Mouse (Mus musculus) left cerebral cortex, postnatal 4 days (tissue): ENCODE measurements around the gene Bag3. TPM values are rescaled to one million over a fixed set of nuclear protein-coding genes. Genes with fewer than 3 reads are reported as not detected.
"Not testable (repeated sequence)": the region's sequence is repeated elsewhere in the genome, so short reads cannot be mapped to it uniquely, and the experiment has no call there.

Experiments used
- DNase-seq: peaks from one replicate; pipeline ENCODE4 v3.0.0-alpha.2; 2022
- intact Hi-C: fragments of 180-260 bp; cut with DNase I; formaldehyde crosslinking; loops from one replicate; pipeline ENCODE4 v1.15.1; 2025
- total RNA-seq, 2 experiments: library from RNA; stranded (reverse); gene quantifications; 2 replicates each; pipeline ENCODE4 v1.2.3; 2021

Bag3 gene
- total RNA-seq, 2 experiments from 2014 or later: 3.8 to 4.4 TPM

DNA sequence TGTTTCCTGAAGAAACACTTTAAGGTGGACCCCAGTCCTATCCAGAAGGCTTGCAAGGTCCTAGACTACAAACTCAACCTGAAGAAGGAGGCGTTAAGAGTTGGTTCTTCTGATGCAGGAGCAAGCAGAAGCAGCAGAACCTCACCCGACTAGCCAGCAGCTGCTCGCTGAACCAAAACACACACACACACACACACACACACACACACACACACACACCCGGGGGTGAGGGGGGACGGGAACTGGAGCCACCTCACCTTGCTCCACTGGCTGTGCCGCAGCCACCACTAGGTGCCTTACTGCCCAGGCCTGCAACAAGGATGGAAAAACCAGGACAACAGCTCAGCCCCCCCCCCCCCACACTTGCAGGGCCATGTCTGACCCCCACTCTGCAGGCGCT lies 42.9 kb downstream of the Bag3 start:
- no peak for DNase-seq
- intact Hi-C loops: no loop called here

DNA sequence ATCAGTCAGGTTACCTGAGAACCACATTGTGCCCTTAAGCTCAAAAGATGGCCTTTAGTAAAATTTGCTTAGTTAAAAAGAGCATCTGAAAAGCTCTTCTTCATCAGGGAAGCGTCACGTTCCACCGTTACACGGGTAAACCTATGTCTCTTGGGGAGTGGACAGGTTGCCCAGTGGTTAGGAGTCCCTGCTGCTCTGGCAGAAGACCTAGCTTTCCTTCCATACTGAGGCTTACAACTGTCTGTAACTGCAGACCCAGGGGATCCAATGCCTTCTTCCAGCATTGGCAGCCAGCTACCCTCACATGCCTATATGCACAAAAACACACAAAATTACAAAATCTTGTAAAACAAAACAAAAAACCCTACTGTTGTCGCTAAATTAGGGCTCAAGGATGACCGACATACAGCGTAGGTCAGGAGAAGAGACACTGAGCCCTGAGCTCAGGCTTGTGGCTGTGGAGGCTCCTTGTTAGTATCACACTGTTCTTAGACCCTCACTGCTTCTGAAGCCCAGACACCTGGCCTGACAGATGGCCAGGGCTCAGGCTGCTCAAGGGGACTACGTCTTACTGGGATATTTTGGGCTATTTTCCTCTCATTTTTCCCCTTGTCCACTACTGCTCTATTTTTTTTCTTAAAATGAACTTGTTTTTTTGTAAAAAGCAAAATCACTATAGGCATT lies 44.3 kb downstream of the Bag3 start:
- intact Hi-C loops: no loop called here
- peak; percentile 36 for DNase-seq

DNA sequence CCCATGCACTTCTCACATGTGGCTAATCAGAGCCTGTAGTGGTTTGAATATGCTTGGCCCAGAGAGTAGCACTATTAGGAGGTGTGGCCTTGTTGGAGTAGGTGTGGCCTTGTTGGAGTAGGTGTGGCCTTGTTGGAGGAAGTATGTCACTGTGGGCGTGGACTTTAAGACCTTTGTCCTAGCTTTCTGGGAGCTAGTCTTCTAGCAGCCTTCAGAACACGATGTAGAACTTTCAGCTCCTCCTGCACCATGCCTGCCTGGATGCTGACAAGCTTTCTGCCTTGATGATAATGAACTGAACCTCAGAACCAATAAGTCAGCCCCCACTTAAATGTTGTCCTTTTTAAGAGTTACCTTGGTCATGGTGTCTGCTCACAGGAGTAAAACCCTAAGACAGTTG lies 46.0 kb downstream of the Bag3 start:
- DNase-seq, intact Hi-C loops: not testable (repeated sequence)

DNA sequence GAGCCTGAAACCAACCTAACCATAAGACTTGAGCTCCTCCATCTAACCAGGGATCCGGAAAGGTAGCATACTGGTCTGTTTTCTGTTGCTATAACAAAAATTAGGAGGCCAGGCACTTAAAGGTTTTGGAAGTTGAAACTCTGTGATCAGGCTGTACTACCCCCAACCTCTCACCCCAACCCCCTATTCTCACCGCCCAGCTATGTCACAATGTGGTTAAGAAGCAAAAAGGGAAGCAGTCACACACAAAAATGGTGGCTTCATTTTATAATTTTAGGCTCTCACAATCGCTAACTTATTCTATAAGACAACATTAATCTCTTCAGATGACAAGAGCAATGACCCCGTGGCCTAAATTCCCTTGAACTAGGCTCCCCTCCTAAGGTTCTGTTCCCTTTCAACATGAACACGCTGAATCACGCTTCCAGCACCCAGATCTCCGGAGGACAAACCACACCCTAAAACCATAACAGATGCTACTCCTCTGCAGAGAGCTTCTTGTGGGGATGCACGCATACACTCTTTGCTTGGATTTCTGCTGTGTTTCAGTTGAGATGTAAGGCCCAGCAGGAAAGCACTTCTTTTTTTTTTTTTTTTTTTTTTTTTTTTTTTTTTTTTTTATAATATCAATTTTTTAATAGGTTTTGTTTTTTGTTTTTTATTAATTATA lies 46.7 kb downstream of the Bag3 start:
- no peak for DNase-seq
- intact Hi-C loops: no loop called here

DNA sequence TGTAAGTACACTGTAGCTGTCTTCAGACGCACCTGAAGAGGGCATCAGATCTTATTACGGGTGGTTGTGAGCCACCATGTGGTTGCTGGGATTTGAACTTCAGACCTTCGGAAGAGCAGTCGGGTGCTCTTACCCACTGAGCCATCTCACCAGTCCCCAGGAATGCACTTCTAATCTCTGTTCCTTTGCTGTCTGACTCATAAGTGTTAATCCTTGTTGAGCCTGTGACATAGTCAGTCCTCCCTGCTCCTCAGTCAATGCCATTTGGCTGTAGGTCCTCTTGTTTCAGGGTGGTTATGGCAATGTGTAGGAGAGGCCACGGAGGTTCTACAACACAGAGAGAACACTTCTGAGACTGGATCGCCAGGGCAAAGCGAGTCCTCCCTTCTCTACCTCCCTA lies 47.2 kb downstream of the Bag3 start:
- DNase-seq, intact Hi-C loops: not testable (repeated sequence)

DNA sequence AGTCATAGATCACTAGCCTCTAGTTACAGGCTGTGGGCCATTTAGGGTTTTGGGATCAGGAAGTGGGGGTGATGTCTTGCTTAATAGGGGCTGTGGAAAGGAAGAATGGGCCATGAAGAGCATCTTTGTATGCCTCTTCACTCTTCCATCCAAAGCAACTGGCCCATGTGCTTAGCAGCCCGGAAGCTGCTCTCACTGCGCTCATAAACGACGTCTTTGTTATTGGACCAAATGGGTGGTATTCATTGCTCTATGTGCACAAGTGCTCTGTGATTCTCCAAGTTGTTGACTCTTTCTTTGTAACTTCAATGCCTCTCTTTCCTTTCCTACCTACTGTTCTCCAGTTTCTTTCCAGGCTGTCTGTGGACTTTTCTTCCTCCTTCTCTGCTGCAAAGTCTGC lies 48.6 kb downstream of the Bag3 start:
- no peak for DNase-seq
- intact Hi-C loops: no loop called here

DNA sequence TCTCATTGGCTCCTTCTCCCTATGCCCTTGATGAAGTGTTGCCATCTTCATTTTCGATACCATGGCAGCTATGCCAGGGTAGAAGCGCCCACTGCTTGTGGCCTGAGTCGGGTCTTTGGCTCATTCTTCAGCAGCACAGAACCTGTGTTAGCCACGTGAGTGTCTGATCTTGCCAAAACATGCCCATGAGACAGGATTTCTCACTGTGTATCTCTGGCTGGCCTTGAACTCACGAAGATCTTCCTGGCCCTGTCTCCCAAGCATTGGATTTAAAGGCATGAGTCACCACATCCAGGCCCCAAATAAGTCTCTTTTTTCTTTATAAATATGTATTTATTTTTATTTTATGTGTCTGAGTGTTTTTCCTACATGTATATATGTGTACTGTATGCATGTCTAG lies 51.8 kb downstream of the Bag3 start:
- intact Hi-C loops: no loop called here
- no peak for DNase-seq

DNA sequence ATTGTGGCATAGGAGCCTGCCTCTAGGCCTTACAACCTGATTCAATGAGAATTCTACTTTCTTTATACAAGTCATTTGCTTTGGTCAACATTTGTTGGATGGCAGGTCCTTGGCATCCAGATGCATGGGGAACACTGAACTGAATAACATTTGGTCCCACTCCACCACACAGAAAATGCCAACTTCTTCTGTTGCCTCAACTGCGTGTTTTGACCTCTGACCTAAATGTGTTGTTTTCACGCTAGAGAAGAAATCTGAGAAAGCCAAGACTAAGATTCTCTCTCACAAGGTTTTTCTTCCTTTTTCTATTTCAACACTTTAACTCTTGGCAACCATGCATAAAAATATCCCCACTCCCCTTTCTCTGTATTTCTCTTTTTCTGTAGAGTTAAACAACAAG lies 52.4 kb downstream of the Bag3 start:
- intact Hi-C loops: no loop called here
- no peak for DNase-seq

DNA sequence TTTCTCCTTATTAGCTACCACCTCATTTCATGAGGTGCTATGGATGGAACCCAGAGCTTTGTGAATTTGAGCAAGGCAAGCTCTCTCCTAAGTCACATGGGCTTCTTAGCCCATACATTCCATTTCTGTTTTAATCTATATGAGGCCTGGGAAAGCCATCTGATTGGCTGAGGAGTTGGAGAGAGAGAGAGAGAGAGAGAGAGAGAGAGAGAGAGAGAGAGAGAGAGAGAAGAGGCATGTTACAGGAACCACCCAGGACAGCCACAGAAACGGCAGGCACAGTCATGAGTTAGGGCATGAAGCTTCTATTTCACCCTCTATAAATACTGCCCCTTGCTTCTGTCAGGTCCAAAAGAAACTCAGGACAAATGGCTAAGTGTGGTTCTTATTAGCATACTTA lies 54.2 kb downstream of the Bag3 start:
- intact Hi-C loops: no loop called here
- DNase-seq: no peak

DNA sequence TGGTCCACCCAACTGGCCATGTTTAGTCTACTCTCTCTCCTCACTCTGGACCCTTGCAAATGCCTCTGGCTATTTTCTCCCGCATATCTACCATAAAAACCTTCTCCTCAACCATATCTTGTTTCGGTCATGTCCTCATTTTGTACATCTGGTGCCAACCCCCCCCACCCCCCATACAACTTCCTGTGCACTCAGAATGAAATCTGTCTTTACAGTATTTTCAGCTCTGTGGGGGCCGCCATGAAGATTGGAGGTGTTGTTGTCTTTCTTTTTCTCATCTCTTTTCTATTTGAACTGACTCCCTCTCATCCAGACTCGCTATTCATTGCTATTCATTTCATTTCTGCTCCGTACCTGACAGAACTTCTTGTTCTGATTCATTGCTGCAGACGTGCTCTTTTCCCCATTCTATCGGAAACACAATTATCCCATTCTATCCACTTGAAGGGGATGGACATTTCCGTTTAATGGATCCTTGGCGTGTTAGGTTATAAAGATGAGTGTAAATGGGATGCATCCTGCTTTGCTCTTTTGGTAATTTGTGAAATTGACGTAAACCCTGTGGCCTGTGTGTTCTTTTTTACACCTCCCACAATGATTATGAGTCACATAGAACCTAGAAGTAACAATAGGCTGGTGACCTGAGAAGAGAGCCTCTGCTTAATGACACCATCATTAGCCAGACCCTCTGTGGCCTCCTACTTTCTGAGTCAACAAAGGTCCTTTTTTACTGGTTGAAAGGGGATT lies 55.0 kb downstream of the Bag3 start:
- DNase-seq: no peak
- intact Hi-C loops: no loop called here

DNA sequence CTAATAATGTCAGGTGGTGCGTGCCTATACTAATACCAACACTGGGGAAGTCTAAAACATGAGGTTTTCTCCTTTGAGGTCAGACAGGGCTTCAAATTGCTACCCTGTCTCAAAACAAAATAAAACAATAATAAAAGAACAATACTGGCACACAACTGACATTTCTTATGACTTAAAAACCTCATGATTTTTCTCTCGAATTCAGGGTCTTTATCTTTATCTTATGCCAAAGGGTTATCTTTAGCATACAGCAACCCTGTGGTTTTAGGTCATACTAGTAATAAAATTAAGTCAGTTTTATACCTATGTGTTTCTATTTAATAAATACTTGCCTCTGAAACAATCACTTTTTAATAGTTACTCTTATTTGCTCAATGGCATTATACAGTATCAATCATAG lies 56.0 kb downstream of the Bag3 start:
- intact Hi-C loops: no loop called here

DNA sequence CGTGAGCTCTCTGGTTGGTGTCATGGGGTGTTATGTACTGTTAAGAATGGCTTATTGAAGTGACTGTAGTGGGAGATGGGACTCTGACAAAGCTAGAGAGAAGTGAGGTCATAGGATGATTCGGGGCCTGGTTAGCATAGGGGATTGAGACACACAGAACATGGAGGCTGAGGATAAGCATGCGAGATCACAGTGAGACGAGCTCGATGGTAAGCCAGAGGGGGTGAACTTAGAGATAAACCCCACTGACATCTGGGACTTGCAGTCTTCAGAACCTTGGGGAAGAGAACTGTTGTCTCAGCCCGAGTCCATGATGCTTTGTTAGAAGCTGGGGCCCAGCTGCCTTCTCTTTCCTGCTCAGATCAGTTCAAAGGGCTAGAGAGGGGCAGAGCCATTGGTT lies 56.9 kb downstream of the Bag3 start:
- intact Hi-C loops: no loop called here
- no peak for DNase-seq

More for the DNA sequence above, 56.0 kb downstream of the Bag3 start:
- no peak for DNase-seq

DNA sequence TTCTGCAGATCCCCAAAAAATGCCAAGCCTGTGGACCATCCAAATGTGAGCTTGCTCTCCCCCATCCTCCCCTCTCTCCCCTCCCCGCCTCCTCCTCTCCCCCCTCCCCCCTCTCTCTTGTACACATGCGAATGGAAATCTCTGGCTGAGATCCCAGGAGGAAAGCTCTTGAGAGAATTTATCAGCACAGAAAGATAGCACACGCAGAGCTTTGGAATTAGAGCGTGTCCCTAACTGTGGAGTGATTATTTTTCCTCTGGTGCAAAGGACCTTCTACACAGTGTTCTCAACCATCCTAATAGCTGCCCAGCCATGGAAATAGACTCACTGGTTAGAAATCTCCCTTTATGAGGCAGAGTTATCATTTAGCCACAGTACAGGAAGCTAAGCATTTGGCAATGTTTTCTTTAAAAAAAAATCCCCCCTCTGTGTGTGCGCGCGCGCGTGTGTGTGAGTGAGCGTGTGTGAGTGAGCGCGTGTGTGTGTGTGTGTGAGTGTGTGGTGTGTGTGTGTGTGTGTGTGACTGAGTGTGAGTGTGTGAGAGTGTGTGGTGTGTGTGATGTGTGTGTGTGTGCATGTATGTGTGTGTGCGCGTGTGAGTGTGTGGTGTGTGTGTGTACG lies 58.6 kb downstream of the Bag3 start:
- no peak for DNase-seq
- intact Hi-C loops: no loop called here

DNA sequence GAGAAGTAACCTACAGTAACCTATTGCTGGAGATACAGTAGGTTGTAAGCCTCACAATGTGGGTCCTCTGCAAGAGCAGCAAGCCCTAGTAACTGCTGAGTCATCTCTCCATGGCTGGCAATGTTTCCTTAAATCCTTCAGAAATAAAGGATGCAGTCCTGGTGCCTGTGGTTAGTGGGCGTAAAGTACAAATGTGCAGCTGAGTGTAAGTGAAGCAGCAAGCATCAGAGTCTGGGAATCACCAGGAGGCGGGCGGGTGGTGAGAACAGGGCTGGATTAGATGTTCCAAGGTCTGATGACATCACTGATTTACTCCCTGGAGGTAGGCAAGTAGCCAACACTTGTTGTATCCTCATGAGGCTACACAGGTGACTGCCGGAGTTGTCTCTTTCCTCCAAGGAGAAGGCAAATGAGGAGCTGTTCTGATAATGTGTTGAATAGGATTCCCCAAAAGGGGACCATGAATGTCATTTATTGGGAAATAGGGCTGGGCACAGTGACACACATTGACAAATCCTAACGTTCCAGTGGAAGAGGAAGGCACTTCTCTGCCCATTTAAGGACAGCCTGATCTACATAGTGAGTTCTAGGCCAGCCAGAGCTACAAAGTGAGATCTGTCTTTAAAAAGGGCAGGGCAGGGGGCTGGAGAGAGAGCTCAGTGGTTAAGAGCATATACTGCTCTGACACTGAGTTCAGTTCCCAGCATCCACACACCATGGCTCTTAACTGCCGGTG lies 60.0 kb downstream of the Bag3 start:
- intact Hi-C loops: no loop called here
- DNase-seq: no peak

DNA sequence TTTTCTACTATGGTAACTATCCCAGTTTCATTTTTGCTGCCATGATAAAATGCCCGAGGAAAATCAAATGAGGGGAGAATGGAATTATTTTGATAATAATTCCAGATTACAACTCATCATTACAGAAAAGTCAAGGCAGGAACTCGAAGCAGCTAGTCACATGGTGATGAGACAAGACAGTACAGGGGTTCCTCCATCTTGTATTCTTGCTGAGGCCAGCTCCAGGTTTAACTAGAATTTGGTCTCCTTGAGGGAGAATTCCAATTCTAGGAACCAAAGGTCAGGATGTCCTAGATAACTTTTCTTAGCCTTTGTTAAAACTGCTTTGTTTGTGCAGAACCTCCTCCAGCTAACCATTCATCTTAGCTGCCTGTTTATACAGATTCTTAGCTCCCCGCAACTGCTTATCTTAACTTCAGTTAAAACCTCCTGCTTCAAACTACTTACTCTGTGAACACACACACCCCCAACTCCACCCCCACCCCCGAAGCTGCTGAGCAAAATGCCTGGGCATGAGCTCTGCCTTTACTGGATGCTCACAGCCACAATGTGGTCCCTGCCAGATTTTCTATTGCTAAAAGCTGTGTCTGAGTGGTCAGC lies 64.0 kb downstream of the Bag3 start:
- intact Hi-C loops: no loop called here
- no peak for DNase-seq

DNA sequence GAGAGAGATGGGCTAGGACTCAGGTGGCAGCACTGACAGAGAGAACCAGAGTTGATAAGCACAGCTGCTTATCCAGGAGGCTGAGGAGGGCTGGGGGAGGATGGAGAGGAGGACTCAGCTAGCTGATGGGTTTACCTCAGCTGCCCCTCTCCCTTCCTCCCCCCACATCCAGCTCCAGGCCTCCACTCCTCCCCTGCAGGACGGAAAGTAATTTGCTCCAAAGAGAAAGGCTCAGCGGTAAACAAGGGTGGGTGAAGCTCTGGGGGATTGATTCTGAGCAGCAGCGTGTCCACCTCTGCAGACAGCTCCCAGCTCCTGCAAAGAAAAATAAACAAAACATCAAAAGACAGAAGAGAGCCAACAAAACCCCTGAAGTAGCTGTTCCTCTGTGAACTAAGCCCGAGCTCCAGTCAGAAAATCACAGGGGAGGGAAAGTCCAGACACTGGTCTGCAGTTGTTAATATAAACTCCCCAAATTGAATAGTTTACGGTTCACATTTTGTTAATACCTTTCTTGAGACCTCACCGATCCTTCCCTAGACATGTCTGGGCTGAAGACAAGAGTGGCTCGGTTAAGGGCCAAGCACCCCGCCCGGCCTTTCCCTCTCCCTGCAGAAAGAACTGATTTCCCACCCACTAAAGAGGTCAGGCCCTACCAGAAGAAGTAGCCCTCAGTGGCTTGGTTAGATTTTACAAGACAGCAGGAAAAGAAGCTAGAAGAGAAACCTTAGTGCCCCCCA lies 68.1 kb downstream of the Bag3 start:
- intact Hi-C loops: no loop called here
- no peak for DNase-seq

DNA sequence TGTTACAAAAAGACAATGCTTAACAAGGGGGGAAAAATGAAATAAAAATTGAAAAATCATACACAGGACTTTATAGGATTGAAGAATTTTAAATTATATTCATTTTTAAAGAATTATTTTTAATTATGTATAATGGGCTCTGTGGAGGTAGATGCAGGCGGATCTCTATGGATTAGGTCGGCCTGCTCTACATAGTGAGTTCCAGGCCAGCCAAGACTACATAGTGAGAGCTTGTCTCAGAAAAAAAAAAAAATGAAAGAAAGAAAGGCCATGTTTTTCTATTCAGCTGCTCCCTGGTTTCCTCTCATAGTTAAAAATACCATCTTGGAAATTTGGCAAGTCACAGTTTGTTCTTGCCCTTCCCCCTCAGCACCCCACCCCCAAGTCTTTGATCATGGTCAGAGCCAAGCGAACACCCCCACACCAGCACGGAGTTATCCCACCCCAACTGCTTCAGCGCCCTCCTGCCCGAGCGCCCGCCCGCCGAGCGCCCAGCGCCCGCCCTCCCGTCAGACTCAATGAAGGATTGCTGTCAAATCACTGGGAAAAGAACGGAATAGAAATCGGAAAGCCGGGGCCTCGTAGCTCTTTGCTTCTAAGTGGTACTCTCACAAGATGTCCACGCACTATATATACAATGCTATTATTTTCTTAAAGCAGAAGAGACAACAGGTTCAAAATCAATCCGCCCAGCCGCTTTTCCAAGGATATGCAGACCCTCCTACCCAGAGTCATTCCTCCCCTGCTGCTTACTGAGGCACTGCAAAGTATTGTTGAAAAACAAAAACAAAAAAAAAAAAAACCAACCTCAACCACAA lies 68.9 kb downstream of the Bag3 start:
- peak; percentile 41 for DNase-seq
- intact Hi-C loops: no loop called here

DNA sequence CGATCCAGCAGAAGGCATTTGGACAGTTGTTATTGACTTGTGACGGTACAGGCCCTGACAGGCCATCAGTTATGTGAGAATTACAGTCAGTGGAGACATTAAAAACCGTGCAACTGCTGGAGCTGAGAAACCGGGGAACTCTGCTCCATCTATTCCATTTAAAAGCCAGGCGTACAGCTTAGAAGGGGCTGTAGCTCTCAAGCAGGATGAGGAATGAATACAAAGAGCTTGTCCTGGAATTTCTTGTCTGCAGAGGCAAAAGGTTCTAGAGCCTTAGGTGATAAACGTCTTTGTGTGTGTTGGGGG lies 69.5 kb downstream of the Bag3 start:
- DNase-seq: no peak
- intact Hi-C loops: no loop called here

DNA sequence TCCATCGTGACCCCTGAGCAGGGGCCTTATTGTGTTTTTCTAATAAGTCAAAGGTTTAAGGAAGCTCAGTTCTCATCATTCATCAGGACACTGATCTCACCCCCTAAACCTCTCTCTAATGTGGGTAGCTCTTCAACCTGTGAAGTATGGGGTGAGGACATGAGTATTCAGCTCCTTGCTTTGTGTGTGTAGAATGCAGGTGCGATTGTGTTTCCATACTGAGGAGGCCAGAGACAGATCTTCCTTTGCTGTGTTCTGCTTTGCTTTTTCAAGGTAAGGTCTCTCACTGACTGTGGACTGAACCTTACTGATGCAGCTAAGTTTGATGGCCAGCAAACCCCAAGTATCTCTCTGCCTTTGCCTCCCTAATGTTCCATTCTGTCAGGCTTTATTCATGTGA lies 72.9 kb downstream of the Bag3 start:
- intact Hi-C loops: no loop called here
- DNase-seq: no peak
